Mouse (Mus musculus) midbrain, embryonic 16.5 days (tissue): ENCODE measurements around the gene Scnm1. TPM values are rescaled to one million over a fixed set of nuclear protein-coding genes. Genes with fewer than 3 reads are reported as not detected.

ENCODE experiments used
- ATAC-seq: fragments of 200-750 bp; cut with Nextera tagmentation; 2 replicates; pipeline ENCODE4 v1.8.0; 2017; ENCODE audit warnings: moderate TSS enrichment
- H3K27ac ChIP-seq: fragments of 300-500 bp; sonication (generic); 2 replicates; pipeline ENCODE4 v1.5.1; 2014; ENCODE audit warnings: mild to moderate bottlenecking, low read length, mixed read lengths
- H3K27me3 ChIP-seq: fragments of 300-500 bp; sonication (generic); 2 replicates; pipeline ENCODE4 v1.6.1; 2014; ENCODE audit warnings: low read depth, low read length, mixed read lengths; ENCODE audit not compliant: control insufficient read depth, insufficient read depth
- H3K36me3 ChIP-seq: fragments of 300-500 bp; sonication (generic); 2 replicates; pipeline ENCODE4 v1.6.1; 2014; ENCODE audit warnings: mild to moderate bottlenecking, low read length, moderate library complexity, mixed read lengths; ENCODE audit not compliant: control insufficient read depth, insufficient read depth
- H3K4me1 ChIP-seq: fragments of 300-500 bp; sonication (generic); 2 replicates; pipeline ENCODE4 v1.6.1; 2014; ENCODE audit warnings: mild to moderate bottlenecking, low read length, mixed read lengths; ENCODE audit not compliant: control insufficient read depth, insufficient read depth
- H3K4me2 ChIP-seq: fragments of 300-500 bp; sonication (generic); 2 replicates; pipeline ENCODE4 v1.6.1; 2014; ENCODE audit warnings: mild to moderate bottlenecking, low read length, mixed read lengths
- H3K4me3 ChIP-seq: fragments of 300-500 bp; sonication (generic); 2 replicates; pipeline ENCODE4 v1.5.1; 2014; ENCODE audit warnings: low read depth, mild to moderate bottlenecking, low read length, moderate library complexity, mixed read lengths
- H3K9ac ChIP-seq: fragments of 300-500 bp; sonication (generic); 2 replicates; pipeline ENCODE4 v1.6.1; 2014; ENCODE audit warnings: low read depth, low read length, mixed read lengths
- H3K9me3 ChIP-seq: fragments of 300-500 bp; sonication (generic); replicated peaks from 2 replicates; pipeline ENCODE4 v1.6.1; 2014; ENCODE audit warnings: mild to moderate bottlenecking, low read length, mixed read lengths; ENCODE audit not compliant: control insufficient read depth, poor library complexity, severe bottlenecking
- WGBS: fragments of 180-500 bp; shearing (Covaris S2); extraction: QIAGEN DNeasy Blood & Tissue Kit; methylation state at CpG from one replicate; pipeline ENCODE4 v1.1.7; 2014; 5-methylcytosine and 5-hydroxymethylcytosine counted together
- polyA plus RNA-seq: library from polyadenylated mRNA; unstranded; fragments of >200 nt; fragmentation: Nextera tagmentation; extraction: Ambion mirVana; gene quantifications from 2 replicates; pipeline ENCODE4 v1.2.1, GENCODE M21; 2015

Scnm1 gene
- polyA plus RNA-seq, 1 experiment from 2014 or later = 79.5 TPM

DNA sequence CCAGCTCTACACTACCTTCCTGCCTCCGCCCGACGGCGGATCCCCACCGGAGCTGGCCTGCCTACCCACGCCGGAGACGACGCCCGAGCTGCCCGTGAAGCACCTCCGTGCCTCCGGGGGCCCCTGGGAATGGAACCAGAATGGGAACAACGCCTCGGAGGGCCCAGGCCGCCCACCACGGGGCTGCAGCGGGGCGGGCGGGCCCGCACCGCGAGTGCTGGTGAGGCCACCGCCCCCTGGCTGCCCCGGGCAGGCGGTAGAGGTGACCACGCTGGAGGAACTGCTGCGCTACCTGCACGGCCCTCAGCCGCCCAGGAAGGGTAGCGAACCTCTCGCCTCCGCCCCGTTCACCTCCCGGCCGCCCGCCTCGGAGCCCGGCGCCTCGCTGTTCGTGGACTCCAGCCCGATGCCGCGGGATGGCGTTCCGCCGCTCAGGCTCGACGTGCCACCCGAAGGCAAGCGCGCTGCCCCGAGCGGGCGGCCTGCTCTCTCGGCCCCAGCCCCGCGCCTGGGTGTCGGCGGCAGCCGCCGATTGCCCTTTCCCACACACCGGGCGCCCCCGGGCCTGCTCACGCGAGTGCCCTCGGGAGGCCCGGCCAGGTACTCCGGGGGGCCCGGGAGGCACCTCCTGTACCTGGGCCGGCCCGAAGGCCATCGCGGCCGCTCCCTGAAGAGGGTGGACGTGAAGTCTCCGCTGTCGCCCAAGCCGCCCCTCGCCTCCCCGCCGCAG lies 38.9 kb upstream of the Scnm1 start:
- peaks cover 41% of the 10 kb centered on the region for H3K36me3 ChIP-seq
- H3K4me3 ChIP-seq = no peak overlapping the region; the same call in 1 of the 2 replicates
- 18% methylated on average over 71 of the region's 84 CpGs for WGBS
- H3K4me1 ChIP-seq = peaks cover 6% of the 10 kb centered on the region
- H3K27ac ChIP-seq = no peak overlapping the region
- no peak for ATAC-seq
- no peak overlapping the region; the same call in 1 of the 2 replicates for H3K9ac ChIP-seq
- peaks cover 16% of the 10 kb centered on the region for H3K27me3 ChIP-seq
- no peaks in the 10 kb centered on the region for H3K9me3 ChIP-seq
- no peak overlapping the region for H3K4me2 ChIP-seq

- peaks cover 16% of the 10 kb centered on the region for H3K27me3 ChIP-seq
- H3K4me2 ChIP-seq = no peak overlapping the region
- H3K36me3 ChIP-seq = peaks cover 52% of the 10 kb centered on the region
- no peak overlapping the region for H3K27ac ChIP-seq
- H3K4me1 ChIP-seq = peaks cover 6% of the 10 kb centered on the region
- no peak overlapping the region for H3K4me3 ChIP-seq
- H3K9me3 ChIP-seq = no peaks in the 10 kb centered on the region
- 85% methylated on average over 6 of the region's 6 CpGs for WGBS
- no peak for ATAC-seq
- no peak overlapping the region for H3K9ac ChIP-seq
Observed at GRCm38 (mm10) chr3:95171105-95171504, 37.3 kb upstream of the Scnm1 start.

- Histone ChIP-seq H3K4me1 (peaks cover 6% of the 10 kb centered on the region), H3K27me3 (peaks cover 16% of the 10 kb centered on the region), H3K4me2 (no peak overlapping the region), H3K9ac (no peak overlapping the region), H3K36me3 (peaks cover 55% of the 10 kb centered on the region), H3K27ac (no peak overlapping the region), H3K9me3 (no peaks in the 10 kb centered on the region), H3K4me3 (no peak overlapping the region)
- ATAC-seq = no peak
- 90% methylated on average over 10 of the region's 10 CpGs for WGBS
Observed at GRCm38 (mm10) chr3:95169996-95170395, 36.2 kb upstream of the Scnm1 start.

- Histone ChIP-seq H3K4me2 (no peak overlapping the region), H3K4me1 (peaks cover 26% of the 10 kb centered on the region), H3K9ac (no peak overlapping the region), H3K27me3 (peaks cover 11% of the 10 kb centered on the region; the same call in 1 of the 2 replicates), H3K4me3 (no peak overlapping the region), H3K9me3 (no peaks in the 10 kb centered on the region), H3K36me3 (peaks cover 34% of the 10 kb centered on the region), H3K27ac (no peak overlapping the region)
- no peak for ATAC-seq
- 87% methylated on average over 5 of the region's 5 CpGs for WGBS
Observed at GRCm38 (mm10) chr3:95164840-95165239, 31.0 kb upstream of the Scnm1 start.

DNA sequence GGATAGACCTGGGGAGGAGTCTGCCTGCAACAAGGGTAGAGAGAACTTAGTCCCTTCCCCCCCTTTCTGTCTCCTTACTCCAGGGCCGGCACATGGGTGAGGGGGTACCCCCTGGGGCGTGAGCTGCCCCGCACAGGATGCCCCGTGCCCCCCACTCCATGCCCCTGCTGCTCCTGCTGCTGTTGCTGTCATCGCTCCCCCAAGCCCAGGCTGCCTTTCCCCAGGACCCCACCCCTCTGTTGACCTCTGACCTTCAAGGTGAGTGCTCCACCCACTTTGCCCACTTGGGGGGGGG lies 30.4 kb upstream of the Scnm1 start:
- no peak for ATAC-seq
- Histone ChIP-seq H3K4me1 (peaks cover 28% of the 10 kb centered on the region), H3K4me2 (no peak overlapping the region), H3K36me3 (peaks cover 30% of the 10 kb centered on the region), H3K9me3 (no peaks in the 10 kb centered on the region), H3K27me3 (peaks cover 5% of the 10 kb centered on the region; the same call in 1 of the 2 replicates), H3K27ac (no peak overlapping the region), H3K4me3 (no peak overlapping the region), H3K9ac (no peak overlapping the region)
- 75% methylated on average over 4 of the region's 5 CpGs for WGBS

- Histone ChIP-seq H3K27me3 (peaks cover under 1% of the 10 kb centered on the region; the same call in 1 of the 2 replicates), H3K4me3 (no peak overlapping the region), H3K4me1 (peaks cover 28% of the 10 kb centered on the region), H3K4me2 (peak overlapping the region; percentile 81), H3K36me3 (peaks cover 25% of the 10 kb centered on the region), H3K9me3 (no peaks in the 10 kb centered on the region), H3K27ac (no peak overlapping the region), H3K9ac (peak overlapping the region; percentile 75)
- no peak for ATAC-seq
- 59% methylated on average over 11 of the region's 11 CpGs for WGBS
Observed at GRCm38 (mm10) chr3:95163419-95164255, 29.8 kb upstream of the Scnm1 start.

GRCm38 (mm10) chr3:95162345-95162628 lies 28.5 kb upstream of the Scnm1 start:
- Histone ChIP-seq H3K27ac (peak overlapping the region; percentile 88), H3K4me2 (peak overlapping the region; percentile 81), H3K27me3 (no peaks in the 10 kb centered on the region), H3K36me3 (peaks cover 14% of the 10 kb centered on the region), H3K4me1 (peaks cover 28% of the 10 kb centered on the region), H3K9me3 (no peaks in the 10 kb centered on the region), H3K4me3 (peak overlapping the region; percentile 91), H3K9ac (peak overlapping the region; percentile 75)
- ATAC-seq = no peak
- WGBS = 11% methylated on average over 2 of the region's 2 CpGs

DNA sequence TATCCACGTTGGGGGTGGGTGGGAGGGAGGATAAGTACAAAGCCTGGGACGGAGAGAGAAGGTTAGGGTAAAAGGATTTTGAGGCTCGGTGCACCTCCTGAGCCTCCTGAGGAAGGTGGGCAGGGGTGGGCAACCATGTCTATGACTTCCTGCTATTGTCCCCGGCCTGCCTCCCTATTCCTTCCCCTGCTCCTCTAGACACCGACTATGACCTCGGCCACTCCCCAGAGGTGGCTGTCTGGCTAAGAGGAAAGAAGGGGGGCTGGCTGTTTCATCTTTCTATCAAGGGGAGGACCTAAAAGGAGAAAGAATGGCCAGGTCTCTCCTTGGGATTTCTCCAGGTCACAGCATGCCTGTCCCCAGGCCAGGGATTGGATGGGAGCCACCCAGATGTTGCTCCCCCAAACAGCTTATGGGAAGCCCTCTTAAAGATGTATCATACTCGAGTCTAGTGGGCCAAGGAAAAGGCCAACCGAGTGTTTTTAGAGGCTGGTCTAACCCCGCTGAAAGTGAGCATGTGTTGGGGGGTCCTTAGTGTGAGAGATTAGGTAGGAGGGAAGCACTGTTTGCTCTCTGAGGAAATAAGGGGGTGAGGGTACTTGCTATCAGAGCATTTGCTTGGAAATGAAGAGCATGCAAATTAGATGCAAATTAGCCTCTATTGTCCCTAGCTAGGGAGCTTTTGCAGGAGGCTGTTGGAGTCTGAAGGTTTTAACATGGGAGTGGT lies 28.0 kb upstream of the Scnm1 start:
- peak overlapping the region; percentile 88 for H3K27ac ChIP-seq
- H3K36me3 ChIP-seq = peaks cover 9% of the 10 kb centered on the region
- H3K4me1 ChIP-seq = peaks cover 28% of the 10 kb centered on the region
- peak overlapping the region; percentile 75 for H3K9ac ChIP-seq
- no peaks in the 10 kb centered on the region for H3K27me3 ChIP-seq
- H3K4me2 ChIP-seq = peak overlapping the region; percentile 81
- WGBS = under 1% methylated on average over 9 of the region's 9 CpGs
- peak overlapping the region; percentile 91 for H3K4me3 ChIP-seq
- no peak for ATAC-seq
- H3K9me3 ChIP-seq = no peaks in the 10 kb centered on the region
